Mouse (Mus musculus) midbrain, embryonic 14.5 days (tissue): ENCODE results near the gene Fam107a. TPM values are rescaled to one million over a fixed set of nuclear protein-coding genes. Genes with fewer than 3 reads are reported as not detected.
"Not testable (repeated sequence)": the region's sequence is repeated elsewhere in the genome, so short reads cannot be mapped to it uniquely, and the experiment has no call there.

Experiments
- ATAC-seq: fragments of 200-750 bp; cut with Nextera tagmentation; 2 replicates; pipeline ENCODE4 v1.8.0; 2017; ENCODE audit warnings: moderate number of reproducible peaks, moderate library complexity; ENCODE audit not compliant: low FRiP score, low TSS enrichment
- DNase-seq: peaks from one replicate; pipeline ENCODE4 v3.0.0-alpha.2; 2015
- H3K27ac ChIP-seq: fragments of 300-500 bp; sonication (generic); replicated peaks from 2 replicates; pipeline ENCODE4 v1.5.1; 2014; ENCODE audit warnings: mild to moderate bottlenecking, low read depth, low read length, moderate library complexity
- H3K27me3 ChIP-seq: fragments of 300-500 bp; sonication (generic); 2 replicates; pipeline ENCODE4 v1.6.1; 2014; ENCODE audit warnings: low read length, control low read depth, mixed read lengths; ENCODE audit not compliant: control insufficient read depth, insufficient read depth
- H3K36me3 ChIP-seq: fragments of 300-500 bp; sonication (generic); 2 replicates; pipeline ENCODE4 v1.6.1; 2014; ENCODE audit warnings: low read length, control low read depth; ENCODE audit not compliant: control insufficient read depth, insufficient read depth
- H3K4me1 ChIP-seq: fragments of 300-500 bp; sonication (generic); 2 replicates; pipeline ENCODE4 v1.6.1; 2014; ENCODE audit warnings: mild to moderate bottlenecking, antibody characterized with exemption, low read length, control low read depth; ENCODE audit not compliant: control insufficient read depth, insufficient read depth
- H3K4me2 ChIP-seq: fragments of 300-500 bp; sonication (generic); 2 replicates; pipeline ENCODE4 v1.6.1; 2014; ENCODE audit warnings: mild to moderate bottlenecking, low read length, moderate library complexity
- H3K4me3 ChIP-seq: fragments of 300-500 bp; sonication (generic); replicated peaks from 2 replicates; pipeline ENCODE4 v1.5.1; 2014; ENCODE audit warnings: low read depth, low read length
- H3K9ac ChIP-seq: fragments of 300-500 bp; sonication (generic); replicated peaks from 2 replicates; pipeline ENCODE4 v1.6.1; 2014; ENCODE audit warnings: mild to moderate bottlenecking, low read length, moderate library complexity
- H3K9me3 ChIP-seq: fragments of 300-500 bp; sonication (generic); 2 replicates; pipeline ENCODE4 v1.6.1; 2016; ENCODE audit warnings: low read length, control low read depth, mixed read lengths; ENCODE audit not compliant: control insufficient read depth
- WGBS: fragments of 180-500 bp; shearing (Covaris S2); extraction: QIAGEN DNeasy Blood & Tissue Kit; methylation state at CpG from one replicate; pipeline ENCODE4 v1.1.7; 2014; 5-methylcytosine and 5-hydroxymethylcytosine counted together
- polyA plus RNA-seq: library from polyadenylated mRNA; unstranded; fragments of >200 nt; fragmentation: Nextera tagmentation; extraction: Ambion mirVana; gene quantifications from 2 replicates; pipeline ENCODE4 v1.2.1, GENCODE M21; 2014

Fam107a gene
- polyA plus RNA-seq, 1 experiment from 2014 or later = 0.08 TPM

DNA sequence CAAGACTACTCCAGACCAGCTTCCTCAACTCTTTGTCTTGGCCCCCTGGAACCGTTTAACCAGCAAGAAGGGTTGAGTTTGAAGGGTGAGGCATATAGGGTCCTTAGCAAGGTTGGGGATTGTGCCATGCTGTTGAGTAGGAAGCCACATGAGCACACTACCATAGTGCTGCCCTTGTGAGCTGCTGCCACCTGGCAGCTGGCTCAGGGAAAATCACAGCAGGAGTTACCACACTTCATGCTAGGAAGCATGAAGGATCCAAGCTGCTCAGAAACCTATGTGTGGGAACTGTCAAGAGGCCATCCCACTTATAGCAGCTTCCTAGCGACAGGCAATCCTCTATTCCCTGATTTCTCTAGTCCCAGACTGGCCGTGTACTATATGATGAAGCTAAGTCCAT, 9.2 kb downstream of the Fam107a start:
- H3K4me2 ChIP-seq = no peak overlapping the region
- no peaks in the 10 kb centered on the region for H3K27me3 ChIP-seq
- no peaks in the 10 kb centered on the region for H3K9me3 ChIP-seq
- no peak for DNase-seq
- ATAC-seq = no peak
- no peaks in the 10 kb centered on the region for H3K36me3 ChIP-seq
- no peak overlapping the region for H3K4me3 ChIP-seq
- H3K4me1 ChIP-seq = no peaks in the 10 kb centered on the region
- no peak overlapping the region for H3K9ac ChIP-seq
- 77% methylated on average over 3 of the region's 3 CpGs for WGBS
- H3K27ac ChIP-seq = no peak overlapping the region

DNA sequence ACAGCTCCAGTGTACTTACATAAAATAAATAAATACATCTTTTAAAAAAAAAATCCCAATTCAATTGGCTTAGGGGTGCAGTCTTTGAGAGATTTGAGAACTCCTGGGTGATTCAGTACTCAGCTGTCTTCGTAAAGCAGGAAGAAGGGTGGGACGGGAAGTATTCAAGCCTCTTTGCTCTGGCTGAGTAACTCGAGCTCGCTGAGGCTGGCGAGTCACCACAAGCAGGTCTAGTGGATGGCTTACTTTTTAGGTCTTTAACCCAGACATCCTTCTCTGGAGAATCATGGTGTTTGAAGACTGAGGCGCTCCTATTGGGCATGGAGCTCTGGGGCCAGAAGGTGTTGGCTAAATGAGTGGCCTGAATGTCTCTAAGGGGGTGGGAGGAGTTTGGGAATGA, 10.9 kb downstream of the Fam107a start:
- Histone ChIP-seq H3K36me3 (no peaks in the 10 kb centered on the region), H3K9me3 (no peaks in the 10 kb centered on the region), H3K27ac (no peak overlapping the region), H3K4me1 (no peaks in the 10 kb centered on the region), H3K4me2 (no peak overlapping the region), H3K4me3 (no peak overlapping the region), H3K27me3 (no peaks in the 10 kb centered on the region), H3K9ac (no peak overlapping the region)
- WGBS = 81% methylated on average over 6 of the region's 6 CpGs
- no peak for ATAC-seq
- no peak for DNase-seq

DNA sequence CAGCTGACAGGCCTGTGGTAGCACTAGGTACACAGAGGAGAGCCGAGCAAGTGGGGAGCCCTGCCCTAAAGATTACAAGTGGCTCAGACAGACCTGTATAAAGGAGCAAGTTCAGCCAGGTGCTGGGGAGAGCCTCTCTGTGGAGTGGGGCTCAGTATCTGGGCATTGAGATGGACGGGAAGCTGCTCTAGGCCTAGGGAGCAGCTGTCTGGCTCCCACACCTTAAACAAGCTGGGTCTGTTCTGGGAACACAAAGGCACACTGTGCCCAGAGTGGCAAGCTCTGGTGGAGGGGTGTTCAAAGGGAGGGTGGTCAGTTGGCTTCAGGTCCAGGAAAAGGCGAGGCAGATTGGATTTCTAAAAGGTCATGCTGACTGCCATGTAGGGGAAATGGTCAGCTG, 12.8 kb downstream of the Fam107a start:
- ATAC-seq (no peak), DNase-seq (no peak)
- Histone ChIP-seq H3K36me3 (no peaks in the 10 kb centered on the region), H3K4me3 (no peak overlapping the region), H3K4me2 (no peak overlapping the region), H3K9me3 (no peaks in the 10 kb centered on the region), H3K9ac (no peak overlapping the region), H3K27me3 (no peaks in the 10 kb centered on the region), H3K4me1 (no peaks in the 10 kb centered on the region), H3K27ac (no peak overlapping the region)
- 75% methylated on average over 3 of the region's 3 CpGs for WGBS

GRCm38 (mm10) chr14:8304082-8304481, 13.7 kb downstream of the Fam107a start:
- no peak for DNase-seq
- H3K36me3 ChIP-seq = no peaks in the 10 kb centered on the region
- no peak for ATAC-seq

GRCm38 (mm10) chr14:8302687-8303086, 15.1 kb downstream of the Fam107a start:
- 31% methylated on average over 10 of the region's 10 CpGs for WGBS
- Histone ChIP-seq H3K9ac (no peak overlapping the region), H3K36me3 (no peaks in the 10 kb centered on the region), H3K4me3 (no peak overlapping the region), H3K9me3 (no peaks in the 10 kb centered on the region), H3K4me1 (no peaks in the 10 kb centered on the region), H3K27ac (no peak overlapping the region), H3K27me3 (no peaks in the 10 kb centered on the region), H3K4me2 (no peak overlapping the region)
- ATAC-seq (no peak), DNase-seq (no peak)

More at GRCm38 (mm10) chr14:8304082-8304481, 13.7 kb downstream of the Fam107a start:
- no peaks in the 10 kb centered on the region for H3K9me3 ChIP-seq
- H3K9ac ChIP-seq = no peak overlapping the region
- no peaks in the 10 kb centered on the region for H3K4me1 ChIP-seq
- H3K4me2 ChIP-seq = no peak overlapping the region
- no peaks in the 10 kb centered on the region for H3K27me3 ChIP-seq
- H3K4me3 ChIP-seq = no peak overlapping the region
- no peak overlapping the region for H3K27ac ChIP-seq

GRCm38 (mm10) chr14:8300281-8300680, 17.5 kb downstream of the Fam107a start:
- no peaks in the 10 kb centered on the region for H3K9me3 ChIP-seq
- no peaks in the 10 kb centered on the region for H3K36me3 ChIP-seq
- no peak for ATAC-seq
- no peak overlapping the region for H3K4me2 ChIP-seq
- no peak overlapping the region for H3K27ac ChIP-seq
- H3K4me1 ChIP-seq = no peaks in the 10 kb centered on the region
- 26% methylated on average over 8 of the region's 8 CpGs for WGBS
- no peaks in the 10 kb centered on the region for H3K27me3 ChIP-seq
- no peak overlapping the region for H3K4me3 ChIP-seq
- H3K9ac ChIP-seq = no peak overlapping the region
- peak; percentile 59 for DNase-seq

DNA sequence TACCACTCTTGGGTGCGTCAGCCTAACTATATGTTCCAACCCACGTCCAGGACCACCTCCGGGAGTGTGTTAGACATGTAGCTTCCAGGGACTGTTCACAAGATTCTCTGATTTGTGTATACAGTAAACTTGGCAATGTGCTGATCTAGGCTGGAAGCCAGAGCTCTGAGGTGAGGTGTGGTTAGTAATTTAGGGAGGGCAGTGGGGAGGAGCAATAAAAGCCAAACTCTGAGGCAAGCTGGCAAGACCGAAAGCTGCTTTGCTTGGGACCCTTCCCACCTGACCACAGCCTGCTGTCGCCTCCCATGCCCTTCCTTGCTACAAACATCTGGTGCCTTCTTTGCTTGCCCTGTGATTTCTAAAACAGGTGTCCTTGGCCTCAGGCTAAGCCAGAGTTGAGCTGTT, 19.9 kb downstream of the Fam107a start:
- ATAC-seq = no peak
- Histone ChIP-seq H3K9ac (no peak overlapping the region), H3K4me1 (no peaks in the 10 kb centered on the region), H3K36me3 (no peaks in the 10 kb centered on the region), H3K27ac (no peak overlapping the region), H3K9me3 (no peaks in the 10 kb centered on the region), H3K4me2 (no peak overlapping the region), H3K4me3 (no peak overlapping the region), H3K27me3 (no peaks in the 10 kb centered on the region)
- 92% methylated on average over 5 of the region's 5 CpGs for WGBS
- no peak for DNase-seq

DNA sequence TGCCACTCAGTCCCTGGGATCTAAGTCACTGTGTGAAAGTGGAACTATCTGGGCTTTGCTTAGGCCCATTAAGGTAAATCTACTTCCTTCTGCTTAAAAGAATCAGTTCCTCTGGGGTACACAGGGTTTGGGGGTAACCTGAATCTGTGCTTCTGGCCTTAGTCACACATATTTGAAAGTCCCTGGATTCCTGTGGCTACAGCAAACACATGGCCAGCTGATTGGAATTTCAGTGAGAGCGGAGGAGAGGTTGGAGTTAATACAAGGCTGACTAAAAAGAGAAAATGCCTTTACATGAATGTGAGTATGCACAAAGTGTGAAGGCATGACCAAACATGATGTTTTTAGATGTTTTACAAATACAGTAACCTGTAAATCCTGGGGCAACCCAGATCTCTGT, 23.6 kb downstream of the Fam107a start:
- no peaks in the 10 kb centered on the region for H3K27me3 ChIP-seq
- 96% methylated on average over 1 of the region's 1 CpGs for WGBS
- no peak overlapping the region for H3K9ac ChIP-seq
- H3K4me3 ChIP-seq = no peak overlapping the region
- H3K27ac ChIP-seq = no peak overlapping the region
- no peaks in the 10 kb centered on the region for H3K36me3 ChIP-seq
- H3K4me1 ChIP-seq = no peaks in the 10 kb centered on the region
- H3K4me2 ChIP-seq = no peak overlapping the region
- ATAC-seq (no peak), DNase-seq (no peak)
- 0 out of 2 replicates have a peak, but pooled peaks cover 13% of the 10 kb centered on the region for H3K9me3 ChIP-seq

- 86% methylated on average over 5 of the region's 5 CpGs for WGBS
- DNase-seq, H3K9me3 ChIP-seq, H3K36me3 ChIP-seq, H3K27ac ChIP-seq, H3K27me3 ChIP-seq, H3K4me3 ChIP-seq, H3K9ac ChIP-seq, H3K4me1 ChIP-seq, H3K4me2 ChIP-seq: not testable (repeated sequence)
- ATAC-seq = peak; percentile 70; the same call in 1 of the 2 replicates
These were observed 31.2 kb downstream of the Fam107a start for GRCm38 (mm10) chr14:8286595-8286994.
